Mouse (Mus musculus): ENCODE data around the gene Abhd14b. TPM values are rescaled to one million over a fixed set of nuclear protein-coding genes. Genes with fewer than 3 reads are reported as not detected.

Abhd14b gene
- polyA plus RNA-seq, 1 experiment from 2014 or later = 6.9 TPM

- Histone ChIP-seq H3K4me2 (replicated peaks) (no peak overlapping the region), H3K9ac (replicated peaks) (no peak overlapping the region), H3K4me3 (no peak overlapping the region), H3K36me3 (peaks cover 27% of the 10 kb centered on the region), H3K9me3 (no peaks in the 10 kb centered on the region), H3K27me3 (no peaks in the 10 kb centered on the region), H3K4me1 (peaks cover 27% of the 10 kb centered on the region), H3K27ac (replicated peaks) (no peak overlapping the region)
- ATAC-seq (replicated peaks) = no peak
- WGBS = 74% methylated on average over 7 of the region's 7 CpGs
These were observed 13.9 kb upstream of the Abhd14b start for GRCm38 (mm10) chr9:106433389-106433788.

- Histone ChIP-seq H3K9me3 (no peaks in the 10 kb centered on the region), H3K27ac (replicated peaks) (no peak overlapping the region), H3K4me3 (no peak overlapping the region), H3K4me1 (peaks cover 20% of the 10 kb centered on the region), H3K36me3 (peaks cover 22% of the 10 kb centered on the region), H3K9ac (replicated peaks) (no peak overlapping the region), H3K27me3 (no peaks in the 10 kb centered on the region), H3K4me2 (replicated peaks) (no peak overlapping the region)
- 85% methylated on average over 9 of the region's 9 CpGs for WGBS
- no peak for ATAC-seq (replicated peaks)
These were observed 10.7 kb upstream of the Abhd14b start for GRCm38 (mm10) chr9:106436566-106436965.

- ATAC-seq (replicated peaks) = no peak
These were observed 4.6 kb upstream of the Abhd14b start for GRCm38 (mm10) chr9:106442680-106443079.

GRCm38 (mm10) chr9:106444836-106445235 lies 2.4 kb upstream of the Abhd14b start:
- no peak overlapping the region for H3K4me2 ChIP-seq (replicated peaks)
- no peaks in the 10 kb centered on the region for H3K36me3 ChIP-seq

More at GRCm38 (mm10) chr9:106442680-106443079, 4.6 kb upstream of the Abhd14b start:
- H3K27ac ChIP-seq (replicated peaks) = no peak overlapping the region
- 79% methylated on average over 5 of the region's 5 CpGs for WGBS
- no peak overlapping the region for H3K4me3 ChIP-seq
- no peak overlapping the region for H3K9ac ChIP-seq (replicated peaks)
- no peaks in the 10 kb centered on the region for H3K27me3 ChIP-seq
- H3K4me2 ChIP-seq (replicated peaks) = no peak overlapping the region
- no peaks in the 10 kb centered on the region for H3K9me3 ChIP-seq
- H3K36me3 ChIP-seq = no peaks in the 10 kb centered on the region
- peaks cover 27% of the 10 kb centered on the region for H3K4me1 ChIP-seq

GRCm38 (mm10) chr9:106447951-106448350 lies 692 bp downstream of the Abhd14b start:
- no peaks in the 10 kb centered on the region for H3K36me3 ChIP-seq
- H3K4me1 ChIP-seq = peaks cover 44% of the 10 kb centered on the region
- H3K4me2 ChIP-seq (replicated peaks) = peak overlapping the region; percentile 68
- H3K27ac ChIP-seq (replicated peaks) = peak overlapping the region; percentile 31
- no peaks in the 10 kb centered on the region for H3K27me3 ChIP-seq
- 41% methylated on average over 9 of the region's 9 CpGs for WGBS
- H3K4me3 ChIP-seq = peak overlapping the region; percentile 47
- peak overlapping the region; percentile 56; the same call in 1 of the 2 replicates for H3K9ac ChIP-seq (replicated peaks)
- no peak for ATAC-seq (replicated peaks)
- H3K9me3 ChIP-seq = no peaks in the 10 kb centered on the region

More at GRCm38 (mm10) chr9:106444836-106445235, 2.4 kb upstream of the Abhd14b start:
- no peaks in the 10 kb centered on the region for H3K9me3 ChIP-seq
- H3K4me3 ChIP-seq = no peak overlapping the region
- no peaks in the 10 kb centered on the region for H3K27me3 ChIP-seq
- H3K4me1 ChIP-seq = peaks cover 29% of the 10 kb centered on the region
- WGBS = 87% methylated on average over 4 of the region's 4 CpGs
- no peak for ATAC-seq (replicated peaks)
- H3K27ac ChIP-seq (replicated peaks) = no peak overlapping the region
- no peak overlapping the region for H3K9ac ChIP-seq (replicated peaks)

GRCm38 (mm10) chr9:106448498-106449031 lies 1.3 kb downstream of the Abhd14b start:
- peak overlapping the region; percentile 39 for H3K4me3 ChIP-seq
- 1% methylated on average over 23 of the region's 23 CpGs for WGBS
- no peaks in the 10 kb centered on the region for H3K27me3 ChIP-seq
- peak overlapping the region; percentile 54; the same call in 1 of the 2 replicates for H3K27ac ChIP-seq (replicated peaks)
- ATAC-seq (replicated peaks) = peak; percentile 65
- H3K4me2 ChIP-seq (replicated peaks) = peak overlapping the region; percentile 68
- H3K36me3 ChIP-seq = no peaks in the 10 kb centered on the region
- peak overlapping the region; percentile 48 for H3K9ac ChIP-seq (replicated peaks)
- H3K4me1 ChIP-seq = peaks cover 47% of the 10 kb centered on the region
- H3K9me3 ChIP-seq = no peaks in the 10 kb centered on the region

GRCm38 (mm10) chr9:106449947-106450346 lies 2.7 kb downstream of the Abhd14b start:
- no peak overlapping the region for H3K4me2 ChIP-seq (replicated peaks)
- ATAC-seq (replicated peaks) = no peak
- H3K9ac ChIP-seq (replicated peaks) = no peak overlapping the region
- H3K9me3 ChIP-seq = no peaks in the 10 kb centered on the region
- WGBS = 93% methylated on average over 8 of the region's 8 CpGs
- H3K4me3 ChIP-seq = no peak overlapping the region
- H3K36me3 ChIP-seq = no peaks in the 10 kb centered on the region
- H3K27me3 ChIP-seq = no peaks in the 10 kb centered on the region
- H3K27ac ChIP-seq (replicated peaks) = no peak overlapping the region
- peaks cover 51% of the 10 kb centered on the region for H3K4me1 ChIP-seq

GRCm38 (mm10) chr9:106450661-106451060 lies 3.4 kb downstream of the Abhd14b start:
- H3K9ac ChIP-seq (replicated peaks) = no peak overlapping the region
- H3K4me2 ChIP-seq (replicated peaks) = no peak overlapping the region
- H3K27ac ChIP-seq (replicated peaks) = no peak overlapping the region
- no peaks in the 10 kb centered on the region for H3K36me3 ChIP-seq
- WGBS = 21% methylated on average over 9 of the region's 9 CpGs
- no peak for ATAC-seq (replicated peaks)
- H3K9me3 ChIP-seq = no peaks in the 10 kb centered on the region
- peaks cover 58% of the 10 kb centered on the region for H3K4me1 ChIP-seq
- H3K4me3 ChIP-seq = no peak overlapping the region
- no peaks in the 10 kb centered on the region for H3K27me3 ChIP-seq

- no peak overlapping the region for H3K9ac ChIP-seq (replicated peaks)
- ATAC-seq (replicated peaks) = no peak
- no peak overlapping the region for H3K4me2 ChIP-seq (replicated peaks)
- no peak overlapping the region for H3K4me3 ChIP-seq
- no peaks in the 10 kb centered on the region for H3K27me3 ChIP-seq
- no peaks in the 10 kb centered on the region for H3K36me3 ChIP-seq
- H3K9me3 ChIP-seq = no peaks in the 10 kb centered on the region
- H3K4me1 ChIP-seq = peaks cover 62% of the 10 kb centered on the region
- WGBS = 77% methylated on average over 11 of the region's 11 CpGs
- H3K27ac ChIP-seq (replicated peaks) = no peak overlapping the region
These were observed 4.0 kb downstream of the Abhd14b start for GRCm38 (mm10) chr9:106451298-106451697.

- Histone ChIP-seq H3K9ac (replicated peaks) (no peak overlapping the region), H3K4me2 (replicated peaks) (no peak overlapping the region), H3K27ac (replicated peaks) (no peak overlapping the region), H3K4me1 (peaks cover 62% of the 10 kb centered on the region), H3K4me3 (no peak overlapping the region), H3K36me3 (no peaks in the 10 kb centered on the region), H3K9me3 (no peaks in the 10 kb centered on the region), H3K27me3 (no peaks in the 10 kb centered on the region)
- no peak for ATAC-seq (replicated peaks)
- 62% methylated on average over 2 of the region's 2 CpGs for WGBS
These were observed 4.6 kb downstream of the Abhd14b start for GRCm38 (mm10) chr9:106451899-106452298.

- Histone ChIP-seq H3K4me3 (peak overlapping the region; percentile 77), H3K4me1 (peaks cover 62% of the 10 kb centered on the region), H3K9ac (replicated peaks) (no peak overlapping the region), H3K27me3 (no peaks in the 10 kb centered on the region), H3K9me3 (no peaks in the 10 kb centered on the region), H3K4me2 (replicated peaks) (peak overlapping the region; percentile 96), H3K27ac (replicated peaks) (peak overlapping the region; percentile 93), H3K36me3 (no peaks in the 10 kb centered on the region)
- 19% methylated on average over 6 of the region's 6 CpGs for WGBS
- ATAC-seq (replicated peaks) = no peak
These were observed 5.1 kb downstream of the Abhd14b start for GRCm38 (mm10) chr9:106452351-106452750.

GRCm38 (mm10) chr9:106452821-106453220 lies 5.6 kb downstream of the Abhd14b start:
- ATAC-seq (replicated peaks) = no peak
- WGBS = 4% methylated on average over 6 of the region's 7 CpGs
- H3K4me1 ChIP-seq = peaks cover 63% of the 10 kb centered on the region

More at GRCm38 (mm10) chr9:106452821-106453220, 5.6 kb downstream of the Abhd14b start:
- Histone ChIP-seq H3K36me3 (no peaks in the 10 kb centered on the region), H3K4me3 (peak overlapping the region; percentile 77), H3K27ac (replicated peaks) (peak overlapping the region; percentile 93), H3K4me2 (replicated peaks) (peak overlapping the region; percentile 96), H3K9me3 (no peaks in the 10 kb centered on the region), H3K9ac (replicated peaks) (peak overlapping the region; percentile 88), H3K27me3 (no peaks in the 10 kb centered on the region)
